Mouse (Mus musculus) forelimb bud, embryonic 11.5 days (tissue): Measurements from ENCODE around the gene Tap2.
"Not testable (repeated sequence)": the region's sequence is repeated elsewhere in the genome, so short reads cannot be mapped to it uniquely, and the experiment has no call there.

Experiments
- DNase-seq: peaks from one replicate; pipeline ENCODE4 v3.0.0-alpha.2; 2012; ENCODE audit warnings: low read depth, low spot score

Gene Tap2

GRCm38 (mm10) chr17:34213936-34214335 is 10.6 kb downstream of the Tap2 start:
- DNase-seq = no peak

- DNase-seq = no peak
These were observed 11.8 kb downstream of the Tap2 start for GRCm38 (mm10) chr17:34215176-34215575.

GRCm38 (mm10) chr17:34217216-34217928 is 14.0 kb downstream of the Tap2 start:
- no peak for DNase-seq

GRCm38 (mm10) chr17:34217986-34218385 is 14.7 kb downstream of the Tap2 start:
- no peak for DNase-seq

GRCm38 (mm10) chr17:34218675-34219074 is 15.3 kb downstream of the Tap2 start:
- no peak for DNase-seq

- not testable (repeated sequence) for DNase-seq
These were observed 15.8 kb downstream of the Tap2 start for GRCm38 (mm10) chr17:34219096-34219495.

- DNase-seq = not testable (repeated sequence)
These were observed 16.5 kb downstream of the Tap2 start for GRCm38 (mm10) chr17:34219801-34220200.

- not testable (repeated sequence) for DNase-seq
These were observed 17.1 kb downstream of the Tap2 start for GRCm38 (mm10) chr17:34220401-34220800.

GRCm38 (mm10) chr17:34224816-34225215 is 21.5 kb downstream of the Tap2 start:
- no peak for DNase-seq

- DNase-seq = no peak
These were observed 22.1 kb downstream of the Tap2 start for GRCm38 (mm10) chr17:34225426-34225825.

- DNase-seq = not testable (repeated sequence)
These were observed 22.6 kb downstream of the Tap2 start for GRCm38 (mm10) chr17:34225911-34226310.

GRCm38 (mm10) chr17:34230971-34231370 is 27.6 kb downstream of the Tap2 start:
- not testable (repeated sequence) for DNase-seq

- DNase-seq = not testable (repeated sequence)
These were observed 28.7 kb downstream of the Tap2 start for GRCm38 (mm10) chr17:34232021-34232420.

GRCm38 (mm10) chr17:34234926-34235325 is 31.6 kb downstream of the Tap2 start:
- peak; percentile 58 for DNase-seq

GRCm38 (mm10) chr17:34236691-34237090 is 33.4 kb downstream of the Tap2 start:
- no peak for DNase-seq

GRCm38 (mm10) chr17:34237741-34238140 is 34.4 kb downstream of the Tap2 start:
- no peak for DNase-seq

GRCm38 (mm10) chr17:34238706-34239105 is 35.4 kb downstream of the Tap2 start, which contains the start of gene H2-Ob:
H2-Ob (plus strand) TSS chr17:34238903.
- DNase-seq = no peak

- DNase-seq = no peak
These were observed 36.3 kb downstream of the Tap2 start for GRCm38 (mm10) chr17:34239601-34240041.

- DNase-seq = no peak
These were observed 37.0 kb downstream of the Tap2 start for GRCm38 (mm10) chr17:34240366-34240765.

GRCm38 (mm10) chr17:34240916-34241315 is 37.6 kb downstream of the Tap2 start:
- no peak for DNase-seq

- no peak for DNase-seq
These were observed 41.3 kb downstream of the Tap2 start for GRCm38 (mm10) chr17:34244656-34245055.

- DNase-seq = no peak
These were observed 43.7 kb downstream of the Tap2 start for GRCm38 (mm10) chr17:34247047-34247446.

GRCm38 (mm10) chr17:34248764-34249163 is 45.4 kb downstream of the Tap2 start:
- no peak for DNase-seq
